Comparison of ENCODE assay signal across 31 mouse cellular contexts in genomic region chr6:119325978-119326377, GRCm38 (mm10). TPM values are rescaled to one million over a fixed set of nuclear protein-coding genes. Genes with fewer than 3 reads are reported as not detected.
DNase-seq lines count a peak whose midpoint lies in the region; ATAC-seq lines count a peak whose summit lies in the region.
"Had no signal": no experiment of that assay in that cellular context is flagged by ENCODE, and none has a peak within 500 bp of the region (broad histone marks: within the 10 kb centered on the region; RNA-seq: fewer than 3 reads in every experiment).

No protein-coding gene starts in this region.

- H3K4me1 ChIP-seq in heart, embryonic 12.5 days (replicated peaks) = peaks cover 27% of the 10 kb centered on the region

- ATAC-seq in heart, embryonic 12.5 days (ENCODE audit: insufficient number of reproducible peaks, low FRiP score) = peak; percentile 27; the same call in 1 of the 2 replicates
- ATAC-seq: activated CD4-positive, CD25-positive, alpha-beta regulatory T cell, adult 4 months; CD4-positive, CD25-positive, alpha-beta regulatory T cell, adult 4 months; forebrain, embryonic 15.5 days; intestine, embryonic 15.5 days had no signal

- H3K9ac ChIP-seq in heart, embryonic 12.5 days = no peak overlapping the region
- H3K9ac ChIP-seq: embryonic facial prominence, embryonic 13.5 days; forebrain, embryonic 12.5 days; forebrain, embryonic 15.5 days; heart, embryonic 15.5 days; hindbrain, embryonic 15.5 days; intestine, embryonic 15.5 days had no signal

- H3K4me2 ChIP-seq in heart, embryonic 12.5 days = no peak overlapping the region
- H3K4me2 ChIP-seq: embryonic facial prominence, embryonic 13.5 days; forebrain, embryonic 12.5 days; forebrain, embryonic 15.5 days; heart, embryonic 11.5 days; heart, embryonic 15.5 days; hindbrain, embryonic 15.5 days; intestine, embryonic 15.5 days had no signal

- 65% methylated on average over 6 of the region's 6 CpGs for WGBS in heart, embryonic 12.5 days

- H3K27me3 ChIP-seq in heart, embryonic 12.5 days (replicated peaks) = peaks cover 97% of the 10 kb centered on the region
- H3K27me3 ChIP-seq: hindbrain, embryonic 15.5 days had no signal

- DNase-seq in heart, postnatal 4 days = no peak
- DNase-seq in layer of hippocampus, adult 9-11 months = peak; percentile 42
- DNase-seq in layer of hippocampus, postnatal 10 days (ENCODE audit: low spot score in 2 of 2) = no peak
- peak; percentile 37 for DNase-seq in thymus, postnatal 14 days
- DNase-seq in thymus, postnatal 4 days = no peak
- no peak for DNase-seq in kidney, postnatal 10 days
- DNase-seq: adrenal gland, adult 8-10 months; adrenal gland, postnatal 25 days; cerebellum, adult 11 months; cerebellum, adult 2 months; cerebellum, adult 9-11 months; cerebellum, postnatal 36 days; embryo, embryonic 11 days; gastrocnemius, adult 2 months; gastrocnemius, postnatal 14 days; heart, adult 11 months; heart, postnatal 10 days; heart, postnatal 36 days had no signal

- no peak overlapping the region for H3K4me3 ChIP-seq in heart, embryonic 12.5 days
- H3K4me3 ChIP-seq: embryonic facial prominence, embryonic 10.5 days; embryonic facial prominence, embryonic 13.5 days; erythroblast, embryonic 14.5 days; forebrain, embryonic 12.5 days; forebrain, embryonic 15.5 days; gastrocnemius, adult 2 months; heart, embryonic 15.5 days; hindbrain, embryonic 15.5 days; intestine, embryonic 15.5 days had no signal

- H3K9me3 ChIP-seq in heart, embryonic 12.5 days (replicated peaks) = no peaks in the 10 kb centered on the region
- H3K9me3 ChIP-seq: embryonic facial prominence, embryonic 10.5 days; embryonic facial prominence, embryonic 13.5 days; forebrain, embryonic 12.5 days; forebrain, embryonic 15.5 days; heart, embryonic 15.5 days; hindbrain, embryonic 15.5 days; intestine, embryonic 15.5 days had no signal

- no peak overlapping the region for H3K27ac ChIP-seq in heart, embryonic 12.5 days (ENCODE audit: poor library complexity, severe bottlenecking)
- H3K27ac ChIP-seq: embryonic facial prominence, embryonic 10.5 days; embryonic facial prominence, embryonic 13.5 days; forebrain, embryonic 12.5 days; forebrain, embryonic 15.5 days; gastrocnemius, adult 2 months; heart, embryonic 15.5 days; hindbrain, embryonic 15.5 days; intestine, embryonic 15.5 days had no signal

- H3K36me3 ChIP-seq in heart, embryonic 12.5 days = no peaks in the 10 kb centered on the region
- H3K36me3 ChIP-seq: embryonic facial prominence, embryonic 10.5 days; embryonic facial prominence, embryonic 13.5 days; forebrain, embryonic 12.5 days; forebrain, embryonic 15.5 days; heart, embryonic 15.5 days; hindbrain, embryonic 15.5 days; intestine, embryonic 15.5 days had no signal

RNA-seq across cellular contexts. Expression of gene Lrtm2, which starts 4.6 kb away (rescaled TPM):
- polyA plus RNA-seq in heart, embryonic 12.5 days (2016; fragmentation: Nextera tagmentation; extraction: Ambion mirVana) = 0.05 and 0.15 TPM in 2 replicates
- under 1 TPM; 0.09 to 0.79 TPM for total RNA-seq in heart, postnatal 4 days (2021)
- 10 to 100 TPM; 22.1 to 23.2 TPM for total RNA-seq in layer of hippocampus, postnatal 10 days (2021)
- total RNA-seq: adrenal gland, postnatal 25 days; heart, postnatal 10 days had no signal
- polyA plus RNA-seq: activated CD4-positive, CD25-positive, alpha-beta regulatory T cell, adult 4 months; C2C12; embryonic facial prominence, embryonic 13.5 days; erythroblast, embryonic 14.5 days; heart, embryonic 11.5 days had no signal

Comparison
In these comparisons a context has a peak if more than half of its experiments do, and no peak if none do; other contexts are left out.
1. DNase-seq: peak in layer of hippocampus, adult 9-11 months (single experiment) and thymus, postnatal 14 days (single experiment); none in heart, postnatal 4 days (single experiment), layer of hippocampus, postnatal 10 days (0 of 2), thymus, postnatal 4 days (single experiment) and kidney, postnatal 10 days (single experiment).
2. RNA of gene Lrtm2, which starts 4.6 kb away (total RNA-seq): 22.1 to 23.2 TPM in layer of hippocampus, postnatal 10 days; 0.09 to 0.79 TPM in heart, postnatal 4 days; every median in the first group is over 10 times any median in the second.